Mouse (Mus musculus) small intestine, adult 2 months (tissue): ENCODE data around the gene Lsm7. TPM values are rescaled to one million over a fixed set of nuclear protein-coding genes. Genes with fewer than 3 reads are reported as not detected.

Source experiments
- H3K27ac ChIP-seq: fragments of 200-500 bp; 2 replicates; pipeline ENCODE4 v1.5.1; 2012; ENCODE audit warnings: low read depth, low read length, control low read depth, inconsistent platforms; ENCODE audit not compliant: insufficient read depth
- H3K27me3 ChIP-seq: fragments of 200-500 bp; 2 replicates; pipeline ENCODE4 v1.6.1; 2012; ENCODE audit warnings: mild to moderate bottlenecking, moderate library complexity, low read length, inconsistent platforms; ENCODE audit not compliant: control insufficient read depth, insufficient read depth
- H3K36me3 ChIP-seq: fragments of 200-500 bp; 2 replicates; pipeline ENCODE4 v1.6.1; 2012; ENCODE audit warnings: mild to moderate bottlenecking, low read length, control low read depth, inconsistent platforms; ENCODE audit not compliant: control insufficient read depth, insufficient read depth
- H3K4me1 ChIP-seq: fragments of 200-500 bp; 2 replicates; pipeline ENCODE4 v1.6.1; 2012; ENCODE audit warnings: low read length, inconsistent platforms, mixed read lengths; ENCODE audit not compliant: control insufficient read depth, insufficient read depth, insufficient read length
- H3K4me3 ChIP-seq: fragments of 200-500 bp; 2 replicates; pipeline ENCODE4 v1.5.1; 2012; ENCODE audit warnings: low read depth, mild to moderate bottlenecking, control low read depth, inconsistent platforms, low read length, moderate library complexity
- CTCF ChIP-seq: fragments of 200-500 bp; IDR thresholded peaks from 2 replicates; pipeline ENCODE4 v1.5.1; 2012; ENCODE audit warnings: low read depth, mild to moderate bottlenecking, control low read depth, inconsistent platforms, low read length, moderate library complexity, mixed read lengths; ENCODE audit not compliant: insufficient replicate concordance, insufficient read length; ENCODE audit errors: extremely low read depth
- POLR2A ChIP-seq: fragments of 200-500 bp; IDR thresholded peaks from 2 replicates; pipeline ENCODE4 v1.6.1; 2012; ENCODE audit warnings: low read depth, mild to moderate bottlenecking, control low read depth, inconsistent platforms, low read length, moderate library complexity
- WGBS: fragments of 180-500 bp; shearing (Covaris S2); methylation state at CpG from one replicate; pipeline ENCODE4 v1.1.7; 2018; 5-methylcytosine and 5-hydroxymethylcytosine counted together
- polyA plus RNA-seq: library from polyadenylated mRNA; depleted of rRNA; stranded (reverse); fragments of >200 nt; gene quantifications from 2 replicates; pipeline ENCODE4 v1.2.3, GENCODE M21; 2012

Gene Lsm7
- polyA plus RNA-seq, 1 experiment = 82.7 TPM

- 0 out of 2 replicates have a peak, but pooled peaks cover 5% of the 10 kb centered on the region for H3K36me3 ChIP-seq
- TF ChIP-seq POLR2A (no peak), CTCF (no peak)
- no peak overlapping the region for H3K4me3 ChIP-seq
- WGBS = 75% methylated on average over 7 of the region's 7 CpGs
- H3K27me3 ChIP-seq = no peaks in the 10 kb centered on the region
- H3K4me1 ChIP-seq = peaks cover 4% of the 10 kb centered on the region
- no peak overlapping the region for H3K27ac ChIP-seq
Observed at GRCm38 (mm10) chr10:80895100-80895499, 40.1 kb upstream of the Lsm7 start.

GRCm38 (mm10) chr10:80887181-80887580 lies 32.2 kb upstream of the Lsm7 start:
- H3K27ac ChIP-seq = no peak overlapping the region
- no peak overlapping the region for H3K4me3 ChIP-seq
- peaks cover 5% of the 10 kb centered on the region for H3K4me1 ChIP-seq
- no peaks in the 10 kb centered on the region for H3K36me3 ChIP-seq
- 0 out of 2 replicates have a peak, but pooled peaks cover 4% of the 10 kb centered on the region for H3K27me3 ChIP-seq
- WGBS = 10% methylated on average over 11 of the region's 11 CpGs
- TF ChIP-seq CTCF = no peak
- no peak for TF ChIP-seq POLR2A

- Histone ChIP-seq H3K4me1 (no peaks in the 10 kb centered on the region), H3K4me3 (no peak overlapping the region), H3K36me3 (no peaks in the 10 kb centered on the region), H3K27ac (no peak overlapping the region), H3K27me3 (no peaks in the 10 kb centered on the region)
- 29% methylated on average over 10 of the region's 10 CpGs for WGBS
- TF ChIP-seq CTCF (peak; percentile 82), POLR2A (no peak)
Observed at GRCm38 (mm10) chr10:80881301-80881700, 26.3 kb upstream of the Lsm7 start.

- no peaks in the 10 kb centered on the region for H3K27me3 ChIP-seq
- 66% methylated on average over 2 of the region's 2 CpGs for WGBS
Observed at GRCm38 (mm10) chr10:80880901-80881300, 25.9 kb upstream of the Lsm7 start.

GRCm38 (mm10) chr10:80880131-80880641 lies 25.2 kb upstream of the Lsm7 start:
- H3K4me1 ChIP-seq = no peaks in the 10 kb centered on the region
- H3K36me3 ChIP-seq = no peaks in the 10 kb centered on the region
- H3K4me3 ChIP-seq = no peak overlapping the region
- WGBS = 11% methylated on average over 5 of the region's 5 CpGs
- TF ChIP-seq POLR2A = no peak
- TF ChIP-seq CTCF = peak; percentile 80; the same call in 1 of the 2 replicates
- H3K27me3 ChIP-seq = no peaks in the 10 kb centered on the region
- no peak overlapping the region for H3K27ac ChIP-seq

More at GRCm38 (mm10) chr10:80880901-80881300, 25.9 kb upstream of the Lsm7 start:
- no peak for TF ChIP-seq CTCF
- no peak for TF ChIP-seq POLR2A
- Histone ChIP-seq H3K4me1 (no peaks in the 10 kb centered on the region), H3K4me3 (no peak overlapping the region), H3K27ac (no peak overlapping the region), H3K36me3 (no peaks in the 10 kb centered on the region)

GRCm38 (mm10) chr10:80876594-80876993 lies 21.6 kb upstream of the Lsm7 start:
- TF ChIP-seq POLR2A (no peak), CTCF (no peak)
- H3K27ac ChIP-seq = no peak overlapping the region
- H3K4me1 ChIP-seq = peaks cover under 1% of the 10 kb centered on the region; the same call in 1 of the 2 replicates
- no peaks in the 10 kb centered on the region for H3K36me3 ChIP-seq
- WGBS = 31% methylated on average over 3 of the region's 3 CpGs
- H3K27me3 ChIP-seq = no peaks in the 10 kb centered on the region
- H3K4me3 ChIP-seq = no peak overlapping the region

- Histone ChIP-seq H3K36me3 (no peaks in the 10 kb centered on the region), H3K4me3 (no peak overlapping the region), H3K27ac (no peak overlapping the region), H3K27me3 (no peaks in the 10 kb centered on the region), H3K4me1 (peaks cover 6% of the 10 kb centered on the region)
- TF ChIP-seq POLR2A (no peak), CTCF (peak; percentile 45; the same call in 1 of the 2 replicates)
- WGBS = 26% methylated on average over 5 of the region's 5 CpGs
Observed at GRCm38 (mm10) chr10:80876028-80876427, 21.0 kb upstream of the Lsm7 start.

- Histone ChIP-seq H3K4me1 (peaks cover 9% of the 10 kb centered on the region), H3K36me3 (no peaks in the 10 kb centered on the region), H3K4me3 (no peak overlapping the region), H3K27ac (no peak overlapping the region), H3K27me3 (no peaks in the 10 kb centered on the region)
- 79% methylated on average over 9 of the region's 9 CpGs for WGBS
- no peak for TF ChIP-seq POLR2A
- no peak for TF ChIP-seq CTCF
Observed at GRCm38 (mm10) chr10:80874035-80874434, 19.0 kb upstream of the Lsm7 start.
